Mouse (Mus musculus): Measurements from ENCODE around the gene Slc4a10.

DNA sequence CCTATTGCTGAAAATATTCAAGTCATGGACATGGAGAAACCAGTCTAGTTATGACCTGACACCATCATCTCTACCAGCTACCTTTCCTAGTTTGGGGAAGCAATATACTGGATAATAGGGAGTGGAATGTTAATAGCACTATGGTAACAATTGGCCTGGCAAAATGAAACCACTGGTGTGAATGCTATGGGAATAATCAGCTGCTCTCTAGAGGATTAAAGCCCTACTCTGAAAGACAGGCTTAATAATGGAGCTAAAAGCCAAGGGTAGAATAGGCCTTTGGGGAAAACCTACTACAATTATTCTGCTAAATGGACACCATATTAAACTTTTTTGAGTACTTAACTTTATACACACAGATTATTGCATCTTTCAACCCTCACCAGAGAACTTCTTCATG lies 30.2 kb downstream of the Slc4a10 start:
- TF ChIP-seq CTCF (IDR thresholded peaks at IDR 0.05; ENCODE audit: low read depth, low read length) = no peak
- TF ChIP-seq TAL1 (conservative IDR thresholded peaks at IDR 0.05; ENCODE audit: low read depth, low read length) = no peak
- no peak for TF ChIP-seq GATA2 (IDR thresholded peaks at IDR 0.05; ENCODE audit: borderline replicate concordance, low read depth, low read length)
- no peak for TF ChIP-seq GATA1 (IDR thresholded peaks at IDR 0.05; ENCODE audit: borderline replicate concordance, low read length)
- no peak for TF ChIP-seq POLR2AphosphoS5 (IDR thresholded peaks at IDR 0.05; ENCODE audit: insufficient replicate concordance, low read depth, low read length)
